Mouse (Mus musculus) heart, postnatal 10 days (tissue): Measurements from ENCODE around the gene Ccdc114. TPM values are rescaled to one million over a fixed set of nuclear protein-coding genes. Genes with fewer than 3 reads are reported as not detected.
A peak's percentile ranks its signal among the peaks of the same experiment; 100 is the strongest.
"Not testable (repeated sequence)": the region's sequence is repeated elsewhere in the genome, so short reads cannot be mapped to it uniquely, and the experiment has no call there.

Experiments
- DNase-seq, 2 experiments: peaks; one replicate each; pipeline ENCODE4 v3.0.0; 2021
- intact Hi-C: fragments of 180-260 bp; cut with DNase I; formaldehyde crosslinking; loops from one replicate; pipeline ENCODE4 v1.15.1; 2025
- total RNA-seq, 2 experiments: library from RNA; stranded (reverse); gene quantifications; 2 replicates each; pipeline ENCODE4 v1.2.3; 2021

Gene Ccdc114
- total RNA-seq = 1 to 10 TPM in 1 of 2 experiments, under 1 TPM in 1; 0.96 to 2.0 TPM

- DNase-seq = peak; percentile 87 to 89
- intact Hi-C loops = loop anchor here (2.0 to 5.0 kb wide), 3 partner anchors 51 to 1622 kb away; partner anchors contain the start of genes Kdelr1, Rpl18 and Sphk2
These were observed at the start of gene Ccdc114 for GRCm38 (mm10) chr7:45923762-45924428. Gene Ccdc114, plus strand, starts transcription at chr7:45924072.

- no peak for DNase-seq
- intact Hi-C loops = no loop called here
These were observed 47.0 kb upstream of the Ccdc114 start for GRCm38 (mm10) chr7:45876895-45877294.

- DNase-seq, intact Hi-C loops: not testable (repeated sequence)
These were observed 45.6 kb upstream of the Ccdc114 start, which contains the start of gene Grin2d for GRCm38 (mm10) chr7:45878278-45878677. Gene Grin2d, minus strand, starts transcription at chr7:45878378.

GRCm38 (mm10) chr7:45880531-45880930 lies 43.3 kb upstream of the Ccdc114 start:
- intact Hi-C loops = no loop called here

GRCm38 (mm10) chr7:45881011-45881410 lies 42.9 kb upstream of the Ccdc114 start:
- intact Hi-C loops = no loop called here
- DNase-seq = no peak

More at GRCm38 (mm10) chr7:45880531-45880930, 43.3 kb upstream of the Ccdc114 start:
- no peak for DNase-seq

- no peak for DNase-seq
- intact Hi-C loops = no loop called here
These were observed 36.6 kb upstream of the Ccdc114 start for GRCm38 (mm10) chr7:45887246-45887645.

GRCm38 (mm10) chr7:45892651-45893050 lies 31.2 kb upstream of the Ccdc114 start:
- DNase-seq = no peak
- intact Hi-C loops = no loop called here

- DNase-seq = peak in 1 of 2 experiments; percentile 23
- intact Hi-C loops = no loop called here
These were observed 27.8 kb upstream of the Ccdc114 start for GRCm38 (mm10) chr7:45895931-45896516.

- DNase-seq = peak; percentile 98
These were observed 27.2 kb upstream of the Ccdc114 start, which contains the start of the genes Syngr4 and Tmem143 for GRCm38 (mm10) chr7:45896517-45897257. Gene Syngr4, minus strand, starts transcription at chr7:45896714. Gene Tmem143, plus strand, starts transcription at chr7:45896941.

GRCm38 (mm10) chr7:45897258-45897757 lies 26.6 kb upstream of the Ccdc114 start:
- intact Hi-C loops = loop anchor here (1.0 kb wide), 1 partner anchor 23 kb away; no protein-coding TSS in a partner anchor
- peak in 1 of 2 experiments; percentile 69 for DNase-seq

More at GRCm38 (mm10) chr7:45896517-45897257, 27.2 kb upstream of the Ccdc114 start, which contains the start of the genes Syngr4 and Tmem143:
- intact Hi-C loops = loop anchor here (1.0 kb wide), 1 partner anchor 24 kb away; no protein-coding TSS in a partner anchor

GRCm38 (mm10) chr7:45898125-45898524 lies 25.7 kb upstream of the Ccdc114 start:
- intact Hi-C loops = not testable (repeated sequence)

GRCm38 (mm10) chr7:45901562-45901961 lies 22.3 kb upstream of the Ccdc114 start:
- intact Hi-C loops = no loop called here
- no peak for DNase-seq

More at GRCm38 (mm10) chr7:45898125-45898524, 25.7 kb upstream of the Ccdc114 start:
- DNase-seq = peak in 1 of 2 experiments; percentile 20

- DNase-seq = no peak
- intact Hi-C loops = no loop called here
These were observed 21.3 kb upstream of the Ccdc114 start for GRCm38 (mm10) chr7:45902481-45903002.

- intact Hi-C loops = no loop called here
These were observed 17.2 kb upstream of the Ccdc114 start for GRCm38 (mm10) chr7:45906622-45907021.

GRCm38 (mm10) chr7:45908384-45908783 lies 15.5 kb upstream of the Ccdc114 start:
- no peak for DNase-seq
- intact Hi-C loops = no loop called here

More at GRCm38 (mm10) chr7:45906622-45907021, 17.2 kb upstream of the Ccdc114 start:
- DNase-seq = no peak

GRCm38 (mm10) chr7:45909145-45909544 lies 14.7 kb upstream of the Ccdc114 start:
- intact Hi-C loops = no loop called here
- DNase-seq = no peak

GRCm38 (mm10) chr7:45914067-45914466 lies 9.8 kb upstream of the Ccdc114 start:
- intact Hi-C loops = no loop called here
- no peak for DNase-seq

- intact Hi-C loops = no loop called here
- no peak for DNase-seq
These were observed 8.9 kb upstream of the Ccdc114 start for GRCm38 (mm10) chr7:45915011-45915410.

GRCm38 (mm10) chr7:45916056-45917003 lies 7.5 kb upstream of the Ccdc114 start:
- intact Hi-C loops = no loop called here

More at GRCm38 (mm10) chr7:45916056-45917003, 7.5 kb upstream of the Ccdc114 start:
- DNase-seq = peak; percentile 87 to 88
